Mouse (Mus musculus) granulocyte monocyte progenitor cell, adult 5-6 weeks (primary cell): ENCODE measurements around the gene Olfr728. TPM values are rescaled to one million over a fixed set of nuclear protein-coding genes. Genes with fewer than 3 reads are reported as not detected.

Experiments used
- ATAC-seq: replicated peaks from 2 replicates; pipeline ENCODE4 v1.8.0; 2016; ENCODE audit warnings: mild to moderate bottlenecking, moderate TSS enrichment, inconsistent platforms; ENCODE audit not compliant: poor library complexity, severe bottlenecking
- total RNA-seq, 2 experiments: library from RNA; stranded (forward) in 1 of 2; stranded (reverse) in 1 of 2; fragments of 200-712, 200-1000 nt in 1 of 2; fragments of >200 nt in 1 of 2; fragmentation: Nextera tagmentation in 1 of 2; gene quantifications; 2 replicates each; pipeline ENCODE4 v1.2.3; 2014 to 2017

Olfr728 gene
- total RNA-seq (2014; fragmentation: Nextera tagmentation), result not detected in 2 replicates
- total RNA-seq (2017), result not detected in 2 replicates

DNA sequence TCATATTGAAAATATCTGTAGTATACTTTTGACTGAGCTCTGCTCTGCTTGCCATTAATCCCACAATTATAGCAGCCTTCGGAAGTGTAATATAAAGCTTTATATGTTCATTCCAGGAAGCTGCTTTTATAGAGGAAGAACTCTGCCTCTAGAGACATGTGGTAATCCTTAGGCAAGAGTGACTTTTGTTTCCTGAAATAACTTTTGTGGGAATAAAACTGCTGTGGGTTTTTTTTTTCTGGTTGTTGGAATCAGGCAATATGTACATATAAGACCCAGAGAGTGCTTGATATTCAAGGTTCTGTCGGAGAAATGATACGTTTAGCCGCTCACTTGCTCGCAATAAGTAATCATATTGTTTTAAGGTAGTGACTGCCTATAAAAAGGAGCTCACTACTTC lies at the start of gene Olfr728:
TSS of gene Olfr728 (minus strand) at position 101 of the 400 bp plus-strand sequence.
- ATAC-seq, result no peak

DNA sequence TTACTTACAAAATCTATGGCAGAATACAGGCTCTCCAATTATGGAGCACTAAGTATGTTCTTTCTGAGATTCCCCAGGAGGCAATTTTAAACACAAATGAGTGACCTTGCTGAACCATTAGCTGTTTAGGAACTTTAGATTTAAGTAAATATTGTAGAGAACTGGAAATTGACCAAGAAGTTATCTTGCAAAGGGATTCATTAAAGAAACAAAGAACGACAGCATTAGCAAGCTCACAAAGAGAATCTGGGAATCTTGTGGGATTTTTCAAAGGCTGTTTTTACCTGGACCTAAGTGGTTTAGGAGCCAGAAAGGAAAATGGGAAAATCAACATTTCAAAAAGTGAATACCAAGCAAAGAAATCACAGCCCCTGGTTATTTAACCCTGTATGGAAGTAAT lies 45.6 kb upstream of the Olfr728 start, which contains the start of gene Olfr730:
TSS of gene Olfr730 (minus strand) at position 101 of the 400 bp plus-strand sequence.
- ATAC-seq, result no peak

DNA sequence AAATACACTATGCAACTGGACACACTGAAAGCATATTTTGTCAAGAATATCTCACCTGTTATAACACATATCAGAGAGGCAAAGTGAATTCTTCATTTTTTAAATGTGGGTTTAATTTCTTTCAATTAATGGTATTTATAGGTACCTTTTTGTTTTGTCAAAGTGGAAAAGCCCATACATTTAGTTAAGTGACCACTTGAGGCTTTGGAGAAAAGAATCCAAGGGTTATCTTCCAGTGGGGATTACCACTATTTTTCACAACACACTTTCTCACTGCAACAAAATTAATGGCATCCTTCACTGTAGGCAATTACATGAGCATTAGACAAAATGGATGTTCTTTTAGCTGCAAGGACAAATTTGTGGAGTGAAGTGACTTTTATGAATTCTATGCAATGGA lies 10.3 kb upstream of the Olfr728 start, which contains the start of gene Olfr729:
TSS of gene Olfr729 (minus strand) at position 101 of the 400 bp plus-strand sequence.
- no peak for ATAC-seq

DNA sequence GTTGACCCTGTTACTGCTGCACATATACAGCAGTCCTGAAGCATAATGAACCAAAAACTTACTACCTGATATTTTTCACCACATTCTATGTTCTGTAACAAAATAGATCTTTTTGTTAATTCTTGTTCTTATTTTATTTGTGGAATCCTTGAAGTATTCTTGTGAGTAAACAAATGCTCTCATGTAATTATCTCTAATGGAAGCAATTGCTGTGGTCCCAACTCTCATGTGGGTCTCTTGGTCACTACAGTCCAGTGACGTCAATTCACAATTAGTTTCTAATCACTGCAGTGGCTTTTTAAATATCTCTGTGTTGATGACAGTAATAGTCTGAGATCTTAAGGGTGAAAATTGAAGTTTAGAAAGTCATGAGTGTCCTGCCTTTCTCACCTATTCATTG lies 19.6 kb downstream of the Olfr728 start, which contains the start of gene Olfr727:
TSS of gene Olfr727 (plus strand) at position 301 of the 400 bp plus-strand sequence.
- no peak for ATAC-seq

DNA sequence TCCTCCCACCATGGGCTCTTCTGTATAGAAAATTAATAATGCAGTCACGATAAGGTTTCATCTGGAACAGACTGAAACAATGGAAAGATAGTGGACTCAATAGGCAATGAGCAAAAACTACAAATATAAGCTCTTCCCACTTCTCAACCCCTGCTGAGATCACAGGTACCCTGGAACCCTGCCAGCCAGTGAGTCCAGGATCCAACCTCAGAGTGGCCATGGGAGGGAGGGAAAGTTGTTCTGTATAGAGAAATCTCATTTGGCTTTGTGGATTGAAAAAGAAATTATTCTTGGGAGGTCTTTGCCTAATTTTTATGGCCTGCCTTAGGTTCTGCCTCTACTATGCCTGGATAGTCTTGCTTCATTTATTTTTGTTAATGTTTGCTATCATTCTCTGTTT lies 51.6 kb downstream of the Olfr728 start, which contains the start of gene Olfr726:
TSS of gene Olfr726 (minus strand) at position 101 of the 400 bp plus-strand sequence.
- ATAC-seq, result no peak

Other genes starting within 250 kb of the Olfr728 start
- not detected in 2 replicates for gene Olfr722, start 240.7 kb downstream of the Olfr728 start, total RNA-seq (2014; fragmentation: Nextera tagmentation)
- not detected in 2 replicates for gene Olfr722, start 240.7 kb downstream of the Olfr728 start, total RNA-seq (2017)
- gene Olfr723, start 210.9 kb downstream of the Olfr728 start, total RNA-seq (2014; fragmentation: Nextera tagmentation), result not detected in 2 replicates
- gene Olfr723, start 210.9 kb downstream of the Olfr728 start, total RNA-seq (2017), result not detected in 2 replicates
- not detected in 2 replicates for gene Olfr724, start 179.4 kb downstream of the Olfr728 start, total RNA-seq (2014; fragmentation: Nextera tagmentation)
- gene Olfr724, start 179.4 kb downstream of the Olfr728 start, total RNA-seq (2017), result not detected in 2 replicates
- not detected in 2 replicates for gene Olfr725, start 102.3 kb downstream of the Olfr728 start, total RNA-seq (2014; fragmentation: Nextera tagmentation)
- gene Olfr725, start 102.3 kb downstream of the Olfr728 start, total RNA-seq (2017), result not detected in 2 replicates
- not detected in 2 replicates for gene Olfr726, start 51.7 kb downstream of the Olfr728 start, total RNA-seq (2014; fragmentation: Nextera tagmentation)
- not detected in 2 replicates for gene Olfr726, start 51.7 kb downstream of the Olfr728 start, total RNA-seq (2017)
- not detected in 2 replicates for gene Olfr727, start 19.5 kb downstream of the Olfr728 start, total RNA-seq (2014; fragmentation: Nextera tagmentation)
- gene Olfr727, start 19.5 kb downstream of the Olfr728 start, total RNA-seq (2017), result not detected in 2 replicates
- gene Olfr729, start 10.2 kb upstream of the Olfr728 start, total RNA-seq (2014; fragmentation: Nextera tagmentation), result not detected in 2 replicates
- not detected in 2 replicates for gene Olfr729, start 10.2 kb upstream of the Olfr728 start, total RNA-seq (2017)
- gene Olfr730, start 45.5 kb upstream of the Olfr728 start, total RNA-seq (2014; fragmentation: Nextera tagmentation), result not detected in 2 replicates
- not detected in 2 replicates for gene Olfr730, start 45.5 kb upstream of the Olfr728 start, total RNA-seq (2017)
- gene Olfr731, start 99.2 kb upstream of the Olfr728 start, total RNA-seq (2014; fragmentation: Nextera tagmentation), result not detected in 2 replicates
- not detected in 2 replicates for gene Olfr731, start 99.2 kb upstream of the Olfr728 start, total RNA-seq (2017)
- not detected in 2 replicates for gene Olfr732, start 141.5 kb upstream of the Olfr728 start, total RNA-seq (2014; fragmentation: Nextera tagmentation)
- gene Olfr732, start 141.5 kb upstream of the Olfr728 start, total RNA-seq (2017), result not detected in 2 replicates
- gene Olfr733, start 158.8 kb upstream of the Olfr728 start, total RNA-seq (2014; fragmentation: Nextera tagmentation), result not detected in 2 replicates
- gene Olfr733, start 158.8 kb upstream of the Olfr728 start, total RNA-seq (2017), result not detected in 2 replicates
- not detected in 2 replicates for gene Olfr734, start 184.1 kb upstream of the Olfr728 start, total RNA-seq (2014; fragmentation: Nextera tagmentation)
- not detected in 2 replicates for gene Olfr734, start 184.1 kb upstream of the Olfr728 start, total RNA-seq (2017)
- not detected in 2 replicates for gene Olfr735, start 206.2 kb upstream of the Olfr728 start, total RNA-seq (2014; fragmentation: Nextera tagmentation)
- not detected in 2 replicates for gene Olfr735, start 206.2 kb upstream of the Olfr728 start, total RNA-seq (2017)
- gene Tlr11, start 215.2 kb upstream of the Olfr728 start, total RNA-seq (2014; fragmentation: Nextera tagmentation), result not detected in 2 replicates
- not detected in 2 replicates for gene Tlr11, start 215.2 kb upstream of the Olfr728 start, total RNA-seq (2017)
- not detected in 2 replicates for gene Olfr736, start 238.5 kb upstream of the Olfr728 start, total RNA-seq (2014; fragmentation: Nextera tagmentation)
- gene Olfr736, start 238.5 kb upstream of the Olfr728 start, total RNA-seq (2017), result not detected in 2 replicates